Mouse (Mus musculus) subcutaneous adipose tissue, adult 2 months (tissue): Measurements from ENCODE around the gene Calcoco2. TPM values are rescaled to one million over a fixed set of nuclear protein-coding genes. Genes with fewer than 3 reads are reported as not detected.

Experiments used
- polyA plus RNA-seq: library from polyadenylated mRNA; depleted of rRNA; stranded (reverse); fragments of >200 nt; gene quantifications from 2 replicates; pipeline ENCODE4 v1.2.3, GENCODE M21; 2012; ENCODE audit warnings: low replicate concordance; rRNA removed

Gene Calcoco2
- polyA plus RNA-seq = not detected in 2 replicates

DNA sequence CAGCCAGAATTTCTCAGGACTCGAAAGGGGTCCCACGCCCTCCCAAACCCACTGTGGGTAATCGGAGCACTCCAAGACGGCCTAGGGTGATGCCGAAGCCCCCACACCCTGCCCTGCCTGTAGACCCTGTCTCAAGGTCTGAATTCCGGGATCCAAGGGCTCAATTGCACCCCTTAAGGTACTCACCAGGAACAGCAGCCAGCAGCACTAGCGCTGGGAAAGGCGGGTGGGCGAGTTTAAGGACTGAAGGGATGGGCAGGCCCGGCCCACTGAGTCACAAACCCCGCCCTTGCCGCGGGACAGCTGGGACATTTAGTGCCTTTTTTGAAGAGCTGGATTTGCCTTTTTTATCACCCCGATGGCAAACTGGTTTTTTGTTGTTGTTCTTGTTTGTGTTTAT is at the start of gene Calcoco2:
Gene Calcoco2 (minus strand): TSS at position 214 of the 400 bp plus-strand sequence.

DNA sequence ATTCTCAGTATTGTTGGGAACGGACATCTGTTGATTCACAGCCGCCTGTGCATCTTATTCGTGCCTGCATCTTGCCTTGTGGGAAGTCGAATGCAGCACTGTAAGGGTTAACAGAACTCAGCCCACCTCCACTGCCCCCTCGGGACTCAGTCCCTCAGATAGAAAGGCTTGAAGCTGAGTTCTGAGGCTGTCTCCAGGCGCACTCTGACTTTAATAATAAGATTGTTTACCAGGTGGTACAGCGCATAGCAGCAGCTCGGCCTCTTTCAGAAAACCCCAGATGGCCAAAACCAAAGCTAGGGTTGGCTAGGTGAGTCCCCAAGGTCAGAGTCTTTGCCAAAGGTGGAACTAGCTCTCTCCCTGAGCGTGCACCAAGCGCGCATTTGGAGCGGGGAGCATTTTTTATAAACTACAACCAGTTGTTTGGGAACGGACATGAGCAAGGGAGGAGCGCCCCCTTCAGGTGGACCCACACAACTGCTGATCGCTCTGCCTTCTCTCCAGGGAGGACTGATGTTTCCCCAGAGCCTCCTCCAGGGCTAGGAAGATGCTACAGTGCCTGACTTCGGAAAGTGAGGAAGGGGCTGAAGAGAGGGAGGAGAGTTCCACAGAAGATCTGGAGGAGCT is 21.6 kb upstream of the Calcoco2 start, which contains the start of gene Ttll6:
Gene Ttll6 (plus strand): TSS at position 548 of the 627 bp plus-strand sequence.

DNA sequence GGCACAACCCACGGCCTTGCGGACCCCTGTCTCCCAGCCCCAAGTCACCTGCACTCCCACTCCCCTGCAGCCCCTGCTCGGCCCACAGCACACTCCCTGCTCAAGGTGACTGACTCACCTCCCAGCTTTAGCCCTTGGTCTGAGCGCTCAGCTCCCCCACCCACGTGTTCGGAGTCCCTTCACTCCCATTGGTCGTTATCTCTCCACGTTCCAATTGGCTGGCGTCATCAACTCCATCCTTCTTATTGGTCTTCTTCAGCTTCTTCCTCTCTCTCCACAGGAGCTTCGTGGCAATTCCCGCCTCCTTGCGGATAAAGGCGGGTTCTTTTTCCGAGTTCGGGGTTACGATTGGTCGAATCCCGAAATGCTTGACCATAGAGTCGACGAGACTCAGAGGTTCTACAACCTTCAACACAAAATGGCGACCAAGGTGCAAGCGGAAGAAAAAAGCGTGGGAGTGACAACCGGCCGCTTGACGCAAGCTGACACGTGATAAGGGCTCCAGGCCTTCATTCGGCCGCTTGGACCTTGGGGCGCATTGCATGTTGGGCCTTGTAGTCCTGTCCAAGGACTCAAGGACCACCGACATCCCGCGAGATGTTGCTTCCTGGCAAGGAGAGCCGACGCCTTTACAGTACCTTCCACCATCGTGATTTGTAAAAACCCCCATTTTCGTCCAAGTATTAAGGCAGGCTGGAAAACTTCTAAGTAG is 36.1 kb downstream of the Calcoco2 start, which contains the start of gene Atp5g1:
Gene Atp5g1 (minus strand): TSS at position 162 of the 712 bp plus-strand sequence.

GRCm38 (mm10) chr11:96065215-96065911 is 46.4 kb downstream of the Calcoco2 start, which contains the start of gene Ube2z:
TSS of gene Ube2z (minus strand) at chr11:96065388.

Other genes with a start within 250 kb of the Calcoco2 start
- not detected in 2 replicates for gene B4galnt2, start 197.1 kb downstream of the Calcoco2 start, polyA plus RNA-seq
- gene Igf2bp1, start 106.0 kb downstream of the Calcoco2 start, polyA plus RNA-seq = 0.01 and 0.04 TPM in 2 replicates
- gene Gip, start 87.4 kb downstream of the Calcoco2 start, polyA plus RNA-seq = not detected in 2 replicates
- 30.6 and 31.2 TPM in 2 replicates for gene Snf8, start 77.1 kb downstream of the Calcoco2 start, polyA plus RNA-seq
- 31.5 and 60.9 TPM in 2 replicates for gene Ube2z, start 46.6 kb downstream of the Calcoco2 start, polyA plus RNA-seq
- gene Atp5g1, start 36.3 kb downstream of the Calcoco2 start, polyA plus RNA-seq = 207 and 461 TPM in 2 replicates
- 0.05 TPM in 1 of 2 replicates, not detected in the other for gene Ttll6, start 21.8 kb upstream of the Calcoco2 start, polyA plus RNA-seq
- gene Hoxb13, start 82.4 kb upstream of the Calcoco2 start, polyA plus RNA-seq = not detected in 2 replicates
- gene Hoxb9, start 159.5 kb upstream of the Calcoco2 start, polyA plus RNA-seq = 1.8 and 3.8 TPM in 2 replicates
- gene Hoxb8, start 169.9 kb upstream of the Calcoco2 start, polyA plus RNA-seq = 4.3 and 44.7 TPM in 2 replicates
- 4.0 and 10.7 TPM in 2 replicates for gene Hoxb7, start 174.7 kb upstream of the Calcoco2 start, polyA plus RNA-seq
- 13.7 and 36.9 TPM in 2 replicates for gene Hoxb6, start 180.5 kb upstream of the Calcoco2 start, polyA plus RNA-seq
- 7.1 and 7.2 TPM in 2 replicates for gene Hoxb5, start 191.4 kb upstream of the Calcoco2 start, polyA plus RNA-seq
- gene Hoxb4, start 206.3 kb upstream of the Calcoco2 start, polyA plus RNA-seq = 6.3 and 7.8 TPM in 2 replicates
- gene Hoxb3, start 211.4 kb upstream of the Calcoco2 start, polyA plus RNA-seq = 5.9 and 14.8 TPM in 2 replicates
- 9.7 and 14.6 TPM in 2 replicates for gene Hoxb2, start 238.6 kb upstream of the Calcoco2 start, polyA plus RNA-seq